Mouse (Mus musculus): ENCODE data around the gene Enpp3. TPM values are rescaled to one million over a fixed set of nuclear protein-coding genes. Genes with fewer than 3 reads are reported as not detected.

Gene Enpp3
- polyA plus RNA-seq, 1 experiment from 2014 or later: 4.1 TPM

GRCm38 (mm10) chr10:24741229-24742198 is 101.1 kb downstream of the Enpp3 start:
- WGBS: 83% methylated on average over 7 of the region's 7 CpGs
- no peak for DNase-seq (ENCODE audit: extremely low spot score, low spot score)
- Histone ChIP-seq H3K4me3 (no peak overlapping the region), H3K9me3 (no peaks in the 10 kb centered on the region), H3K4me1 (no peaks in the 10 kb centered on the region), H3K27me3 (ENCODE audit: poor library complexity, severe bottlenecking) (no peaks in the 10 kb centered on the region), H3K27ac (no peak overlapping the region), H3K36me3 (replicated peaks) (no peaks in the 10 kb centered on the region)

- WGBS: 85% methylated on average over 2 of the region's 2 CpGs
- Histone ChIP-seq H3K9me3 (peaks cover 6% of the 10 kb centered on the region; the same call in 1 of the 2 replicates), H3K36me3 (replicated peaks) (no peaks in the 10 kb centered on the region), H3K27me3 (ENCODE audit: poor library complexity, severe bottlenecking) (no peaks in the 10 kb centered on the region), H3K27ac (no peak overlapping the region), H3K4me3 (no peak overlapping the region), H3K4me1 (no peaks in the 10 kb centered on the region)
- no peak for DNase-seq (ENCODE audit: extremely low spot score, low spot score)
Measured at GRCm38 (mm10) chr10:24739171-24739570, 103.5 kb downstream of the Enpp3 start.

- 86% methylated on average over 2 of the region's 2 CpGs for WGBS
- no peaks in the 10 kb centered on the region for H3K27me3 ChIP-seq (ENCODE audit: poor library complexity, severe bottlenecking)
- H3K4me3 ChIP-seq: no peak overlapping the region
- H3K4me1 ChIP-seq: no peaks in the 10 kb centered on the region
- peaks cover 6% of the 10 kb centered on the region; the same call in 1 of the 2 replicates for H3K9me3 ChIP-seq
- no peaks in the 10 kb centered on the region for H3K36me3 ChIP-seq (replicated peaks)
- H3K27ac ChIP-seq: no peak overlapping the region
- DNase-seq (ENCODE audit: extremely low spot score, low spot score): no peak
Measured at GRCm38 (mm10) chr10:24738456-24738855, 104.2 kb downstream of the Enpp3 start.

GRCm38 (mm10) chr10:24735027-24735777 is 107.4 kb downstream of the Enpp3 start:
- Histone ChIP-seq H3K4me3 (no peak overlapping the region), H3K4me1 (no peaks in the 10 kb centered on the region), H3K27ac (no peak overlapping the region), H3K9me3 (peaks cover 6% of the 10 kb centered on the region; the same call in 1 of the 2 replicates), H3K36me3 (replicated peaks) (no peaks in the 10 kb centered on the region), H3K27me3 (ENCODE audit: poor library complexity, severe bottlenecking) (no peaks in the 10 kb centered on the region)
- WGBS: 91% methylated on average over 5 of the region's 5 CpGs
- DNase-seq (ENCODE audit: extremely low spot score, low spot score): no peak

- Histone ChIP-seq H3K4me1 (no peaks in the 10 kb centered on the region), H3K36me3 (replicated peaks) (no peaks in the 10 kb centered on the region), H3K4me3 (no peak overlapping the region), H3K27ac (no peak overlapping the region), H3K27me3 (ENCODE audit: poor library complexity, severe bottlenecking) (no peaks in the 10 kb centered on the region), H3K9me3 (no peaks in the 10 kb centered on the region)
- 92% methylated on average over 4 of the region's 4 CpGs for WGBS
- DNase-seq (ENCODE audit: extremely low spot score, low spot score): no peak
Measured at GRCm38 (mm10) chr10:24727478-24727877, 115.1 kb downstream of the Enpp3 start.

GRCm38 (mm10) chr10:24725197-24725596 is 117.4 kb downstream of the Enpp3 start:
- Histone ChIP-seq H3K36me3 (replicated peaks) (no peaks in the 10 kb centered on the region), H3K27me3 (ENCODE audit: poor library complexity, severe bottlenecking) (no peaks in the 10 kb centered on the region), H3K4me3 (no peak overlapping the region), H3K27ac (no peak overlapping the region), H3K9me3 (no peaks in the 10 kb centered on the region), H3K4me1 (no peaks in the 10 kb centered on the region)
- WGBS: 86% methylated on average over 2 of the region's 2 CpGs
- no peak for DNase-seq (ENCODE audit: extremely low spot score, low spot score)

Other genes with a start within 250 kb of the Enpp3 start
- 11.2 and 11.7 TPM in 2 replicates for gene Ccn2, start 247.4 kb downstream of the Enpp3 start, polyA plus RNA-seq (2016; fragmentation: Nextera tagmentation; extraction: Ambion mirVana)
- 0.31 and 0.37 TPM in 2 replicates for gene Enpp1, start 130.7 kb downstream of the Enpp3 start, polyA plus RNA-seq (2016; fragmentation: Nextera tagmentation; extraction: Ambion mirVana)
- 26.0 and 26.8 TPM in 2 replicates for gene Med23, start 27.2 kb upstream of the Enpp3 start, polyA plus RNA-seq (2016; fragmentation: Nextera tagmentation; extraction: Ambion mirVana)
- 3.4 and 4.7 TPM in 2 replicates for gene Arg1, start 84.7 kb upstream of the Enpp3 start, polyA plus RNA-seq (2016; fragmentation: Nextera tagmentation; extraction: Ambion mirVana)

All from forebrain, embryonic 10.5 days (tissue).